Mouse (Mus musculus) CD8-positive naive resting alpha-beta T cell, adult 2 months (primary cell): ENCODE measurements around the gene Prkcz.

ENCODE experiments used
- DNase-seq, 2 experiments: peaks; one replicate each; pipeline ENCODE4 v3.0.0; 2022; ENCODE audit warnings: low read depth in 2 of 2, low spot score in 2 of 2

The Prkcz gene

DNA sequence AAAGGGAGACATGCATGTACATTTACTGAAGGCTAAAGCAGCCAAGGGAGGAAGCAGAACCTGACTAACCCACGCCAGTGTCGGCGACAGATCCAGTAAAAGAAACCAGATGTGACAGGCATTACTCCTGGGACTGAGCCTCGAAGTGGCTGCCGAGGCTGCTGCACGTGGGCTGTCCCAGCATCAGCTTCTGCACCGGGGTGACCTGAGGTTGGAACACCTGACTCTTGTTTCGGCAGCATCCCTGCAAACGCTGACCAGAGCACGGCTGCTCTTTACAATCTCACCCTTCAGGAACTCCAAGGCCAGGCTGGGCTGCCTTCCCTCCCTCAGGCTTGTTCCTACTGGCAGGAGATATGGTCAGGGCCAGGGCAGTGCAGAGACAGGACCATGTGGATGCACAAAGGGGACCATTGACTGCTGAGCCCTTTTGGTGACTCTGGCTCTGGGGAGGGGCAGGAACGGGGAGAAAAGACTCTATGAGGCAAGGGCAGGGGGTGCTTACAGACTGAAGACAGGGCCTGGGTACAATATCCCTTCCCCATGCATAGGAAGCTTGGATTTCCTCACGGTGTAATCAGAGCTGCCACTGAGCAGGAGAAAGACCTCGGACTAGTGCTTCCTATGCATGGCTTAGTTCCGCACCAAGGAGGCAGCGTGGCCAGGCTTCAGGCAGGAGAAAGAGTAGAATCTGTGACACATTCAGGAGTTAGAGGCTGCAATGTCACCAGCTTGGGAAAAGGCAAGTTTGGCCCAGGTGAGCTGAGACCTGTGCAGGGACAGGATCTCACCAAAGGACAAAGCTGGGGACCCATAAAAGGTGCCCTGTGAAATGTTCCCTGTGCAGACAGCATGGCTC, 76.4 kb downstream of the Prkcz start:
- no peak for DNase-seq

DNA sequence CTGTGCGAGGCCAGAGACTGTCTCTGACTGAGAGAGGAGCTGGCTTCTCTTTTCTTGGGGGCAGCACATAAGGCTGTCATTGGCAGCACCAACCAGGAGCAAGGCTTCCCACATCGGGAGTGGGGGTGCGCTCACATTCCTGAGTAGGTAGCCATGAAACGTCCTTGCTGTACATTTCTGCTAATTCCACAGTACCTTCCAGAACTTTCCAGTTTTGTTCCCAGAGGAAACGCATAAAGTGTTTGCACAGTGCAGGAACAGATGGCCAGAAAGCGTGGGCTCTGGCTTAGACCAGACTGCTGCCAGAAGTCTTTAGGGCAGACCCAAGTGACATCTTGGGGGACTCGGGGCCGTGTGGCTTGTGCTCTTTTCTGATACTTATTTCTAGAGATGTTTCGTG, 77.6 kb downstream of the Prkcz start:
- DNase-seq = no peak

DNA sequence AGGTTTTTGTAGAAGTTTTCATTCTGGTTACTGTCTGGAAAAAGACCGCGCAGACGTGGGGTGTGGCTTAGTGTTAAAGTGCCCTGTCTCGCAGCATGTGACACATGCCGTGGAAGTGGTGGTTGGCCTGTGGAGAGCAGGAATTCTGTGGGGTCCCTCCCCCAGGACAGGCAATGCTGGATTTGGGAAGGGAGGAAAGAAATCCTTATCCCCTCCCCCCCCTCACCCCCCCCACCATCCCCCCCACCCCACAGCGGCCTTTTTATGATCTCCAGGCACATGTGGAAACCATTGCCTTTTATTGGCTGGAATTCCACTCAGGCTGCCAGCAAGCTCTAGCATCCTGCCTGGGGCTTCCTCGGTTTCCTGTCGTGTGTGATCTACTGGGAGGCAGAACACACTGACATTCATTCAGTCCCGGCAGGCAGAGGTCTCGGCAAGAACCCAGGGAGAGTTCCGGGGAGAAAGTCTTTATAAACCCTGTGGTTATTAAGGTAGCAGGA, 78.1 kb downstream of the Prkcz start:
- no peak for DNase-seq

DNA sequence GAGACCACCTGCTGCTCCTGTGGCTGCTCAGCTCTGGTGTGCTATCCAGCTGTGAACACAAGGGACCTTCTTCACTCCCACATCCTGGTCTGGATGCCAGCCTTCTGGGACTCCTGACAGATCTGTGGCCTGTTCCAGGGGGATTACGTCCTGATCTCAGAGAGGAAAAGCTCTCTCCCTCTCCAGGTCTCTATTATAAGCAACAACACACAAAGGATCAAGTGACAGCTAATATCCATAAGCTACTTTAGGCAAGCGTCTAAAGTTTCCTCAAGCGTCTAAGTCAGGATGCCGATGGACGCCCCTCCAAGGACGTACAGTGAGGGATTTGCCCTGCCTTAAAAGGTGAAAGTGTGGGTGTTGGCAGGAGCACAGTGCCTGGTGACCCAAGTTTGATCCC, 78.9 kb downstream of the Prkcz start:
- no peak for DNase-seq

DNA sequence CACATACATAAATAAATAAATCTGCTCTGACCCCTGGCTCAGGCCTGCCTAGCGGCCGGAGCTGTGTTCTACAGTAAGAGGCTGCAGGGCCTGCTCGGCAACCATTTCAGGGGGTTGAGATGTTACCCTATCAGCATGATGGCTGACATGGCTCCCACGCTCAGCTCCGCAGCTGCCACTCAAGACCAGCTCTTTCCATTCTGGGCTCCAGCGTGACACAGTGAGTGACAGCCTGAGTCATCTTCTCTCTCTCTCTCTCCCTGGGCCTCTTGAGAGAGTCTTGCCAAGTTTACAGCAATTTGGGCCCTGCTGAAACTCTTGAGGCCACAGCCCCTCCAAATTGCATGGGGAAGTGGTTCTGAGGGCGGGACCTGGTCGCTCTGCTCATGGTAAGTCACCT, 79.5 kb downstream of the Prkcz start:
- DNase-seq = no peak

DNA sequence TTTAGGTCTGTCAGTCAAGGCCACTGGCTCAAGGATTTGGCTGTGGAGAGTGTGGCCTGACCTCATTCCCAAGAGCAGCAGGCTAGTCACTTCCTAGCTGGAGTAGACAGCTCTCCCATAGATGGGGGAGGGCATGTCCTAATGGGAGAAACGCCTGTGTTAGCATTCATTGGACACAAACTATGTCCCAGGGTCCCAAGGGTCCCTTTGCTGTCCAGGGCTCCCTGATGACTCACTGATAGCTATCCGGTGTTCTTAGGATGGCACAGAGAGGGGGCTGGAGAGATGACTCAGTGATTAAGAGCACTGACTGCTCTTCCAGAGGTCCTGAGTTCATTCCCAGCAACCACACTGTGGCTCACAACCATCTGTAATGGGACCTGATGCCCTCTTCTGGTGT, 79.9 kb downstream of the Prkcz start:
- DNase-seq = no peak

DNA sequence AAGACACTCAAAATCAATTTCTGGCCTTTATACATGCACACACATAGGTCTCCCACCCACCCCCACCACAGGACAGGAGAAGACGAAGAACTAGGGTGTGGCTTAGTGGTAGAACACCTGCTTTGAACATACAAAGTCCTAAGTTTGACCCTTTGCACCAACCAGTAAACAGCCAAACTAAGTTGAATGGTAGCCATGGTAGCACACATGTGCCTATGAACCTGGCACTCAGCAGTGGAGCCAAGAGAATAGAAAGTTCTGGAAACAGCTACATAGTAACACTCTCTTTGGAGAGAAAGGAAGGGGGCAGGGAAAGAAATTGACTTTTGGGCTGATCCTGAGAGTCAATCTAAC, 80.4 kb downstream of the Prkcz start:
- DNase-seq = no peak

DNA sequence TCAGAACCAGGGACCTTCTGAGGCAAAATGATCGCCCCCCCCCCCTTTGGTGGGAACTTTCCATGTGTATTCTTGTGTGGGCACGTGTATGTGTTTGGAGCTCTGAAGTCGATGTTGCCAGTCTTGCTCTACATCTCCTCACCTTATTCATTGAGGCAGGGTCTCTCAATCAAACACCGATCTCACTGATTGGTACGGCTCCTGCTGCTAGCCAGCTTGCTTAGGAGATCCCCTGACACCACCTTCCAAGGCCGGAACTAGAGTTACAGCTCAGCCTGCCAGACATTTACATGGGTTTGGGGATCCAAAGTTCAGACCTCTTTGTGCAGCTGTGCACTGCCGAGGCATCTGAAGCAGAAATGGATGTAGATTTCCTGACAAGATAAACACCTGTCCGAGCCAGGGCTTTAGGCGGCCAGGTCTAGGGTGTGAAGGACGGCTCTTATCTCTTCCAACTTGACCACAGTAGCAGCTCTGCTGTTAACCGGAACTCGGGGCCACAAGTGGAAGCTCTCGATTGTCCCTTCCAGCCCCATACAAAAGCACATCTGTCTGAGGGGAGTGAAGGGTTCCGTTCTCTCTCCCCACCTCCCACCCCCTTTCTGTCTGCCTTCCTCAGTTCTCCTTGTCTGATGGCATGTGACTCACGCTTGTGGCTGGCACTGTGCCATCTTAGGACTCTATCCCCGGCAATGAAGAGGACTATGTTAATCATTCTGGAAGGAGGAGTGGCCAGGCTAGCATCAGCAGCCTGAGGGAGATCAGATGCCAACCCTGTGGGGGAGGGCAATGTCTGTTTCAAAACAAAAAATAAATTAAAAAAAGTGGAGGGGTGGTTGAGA, 81.0 kb downstream of the Prkcz start:
- DNase-seq = no peak

DNA sequence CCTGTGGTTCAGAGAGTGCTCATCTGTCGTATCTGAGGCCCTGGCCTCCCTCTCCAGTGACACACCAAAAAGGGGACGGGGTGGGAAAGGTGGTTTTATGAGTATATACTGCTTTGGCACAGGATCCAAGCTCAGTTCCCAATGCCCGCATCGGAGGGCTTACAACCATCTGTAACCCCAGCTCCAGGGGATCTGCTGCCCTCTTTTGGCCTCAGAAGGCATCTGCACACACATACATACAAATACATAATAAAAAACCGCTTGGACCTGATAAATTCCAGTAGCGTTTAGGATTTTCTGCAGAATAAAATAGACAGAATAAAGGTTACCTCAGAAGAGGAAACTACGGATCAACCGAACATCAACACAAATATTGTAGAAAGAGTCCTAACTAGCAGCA, 82.1 kb downstream of the Prkcz start:
- no peak for DNase-seq

DNA sequence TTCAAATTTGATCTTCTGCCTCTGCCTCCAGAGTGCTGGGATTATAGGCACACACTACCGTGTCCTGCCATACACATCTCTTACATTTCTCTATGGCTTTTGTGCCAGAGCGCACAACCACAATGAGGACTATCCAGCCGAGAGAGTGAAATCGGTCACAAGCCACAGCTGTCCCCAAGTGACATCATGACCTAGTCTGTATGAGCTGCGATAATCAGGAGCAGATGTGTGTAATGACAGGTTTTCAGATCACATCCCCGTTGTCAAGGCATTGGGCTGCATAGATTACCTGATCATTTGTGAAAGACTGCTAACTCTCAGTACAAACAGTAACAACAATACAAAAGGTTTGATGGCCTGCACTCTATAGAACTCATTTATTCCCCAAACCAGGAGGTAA, 83.2 kb downstream of the Prkcz start:
- DNase-seq = no peak

DNA sequence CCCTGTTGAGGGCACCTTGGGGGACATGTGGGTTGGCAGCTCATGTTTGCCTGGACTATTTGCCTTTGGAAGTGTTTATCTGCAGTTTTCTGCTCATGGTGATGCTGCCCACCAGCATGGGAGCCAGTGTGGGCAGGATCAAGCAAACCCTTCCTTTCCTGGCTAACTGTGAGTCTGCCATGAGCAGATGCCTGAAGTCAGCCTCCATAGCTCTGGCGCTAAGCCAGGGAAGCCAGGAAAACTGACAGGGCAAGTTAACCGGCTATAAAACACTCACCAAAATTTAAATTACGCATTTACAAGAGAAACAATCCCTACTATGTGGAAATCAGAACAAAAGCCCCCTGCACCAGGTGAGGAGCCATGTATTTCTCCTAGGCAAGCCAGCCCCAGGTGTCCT, 86.3 kb downstream of the Prkcz start:
- no peak for DNase-seq

DNA sequence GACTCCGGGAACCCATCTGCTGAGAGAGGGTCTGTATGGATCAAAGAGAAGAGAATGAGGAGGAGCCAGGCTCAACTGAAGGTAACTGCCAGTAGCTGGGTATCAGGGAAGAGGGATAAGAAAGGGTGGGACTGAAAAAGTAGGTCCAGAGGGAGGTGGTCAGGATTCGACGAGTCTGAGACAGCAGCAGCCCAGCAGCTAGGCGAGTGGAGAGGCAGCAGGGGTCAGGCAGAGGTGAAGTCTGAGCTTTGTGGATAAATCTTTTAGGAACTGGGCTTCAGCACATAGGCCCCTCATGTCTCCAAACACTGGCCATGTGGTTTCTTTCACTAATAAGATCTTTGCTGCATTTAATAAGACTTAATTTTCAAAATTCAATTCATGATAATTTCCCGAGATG, 86.7 kb downstream of the Prkcz start:
- no peak for DNase-seq

DNA sequence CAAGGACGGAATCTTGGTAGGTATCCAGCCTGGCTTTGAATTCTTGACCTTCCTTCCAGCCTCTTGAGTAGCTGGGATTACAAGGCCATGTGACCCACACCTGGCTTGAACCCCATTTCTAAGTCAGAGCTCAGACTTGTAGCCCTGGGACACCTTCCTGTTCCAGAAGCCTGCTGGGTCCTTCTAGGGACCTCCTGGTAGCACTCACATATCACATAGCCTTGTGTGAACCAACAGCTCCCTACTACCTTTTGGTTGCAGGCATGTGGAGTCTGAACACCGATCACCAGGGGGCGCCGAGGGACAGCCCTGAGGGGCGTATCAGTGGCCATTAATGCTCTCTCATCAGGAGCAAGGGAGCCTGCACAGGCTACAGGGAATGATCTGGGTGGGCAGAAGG, 92.8 kb downstream of the Prkcz start:
- DNase-seq = peak; percentile 26 to 33

DNA sequence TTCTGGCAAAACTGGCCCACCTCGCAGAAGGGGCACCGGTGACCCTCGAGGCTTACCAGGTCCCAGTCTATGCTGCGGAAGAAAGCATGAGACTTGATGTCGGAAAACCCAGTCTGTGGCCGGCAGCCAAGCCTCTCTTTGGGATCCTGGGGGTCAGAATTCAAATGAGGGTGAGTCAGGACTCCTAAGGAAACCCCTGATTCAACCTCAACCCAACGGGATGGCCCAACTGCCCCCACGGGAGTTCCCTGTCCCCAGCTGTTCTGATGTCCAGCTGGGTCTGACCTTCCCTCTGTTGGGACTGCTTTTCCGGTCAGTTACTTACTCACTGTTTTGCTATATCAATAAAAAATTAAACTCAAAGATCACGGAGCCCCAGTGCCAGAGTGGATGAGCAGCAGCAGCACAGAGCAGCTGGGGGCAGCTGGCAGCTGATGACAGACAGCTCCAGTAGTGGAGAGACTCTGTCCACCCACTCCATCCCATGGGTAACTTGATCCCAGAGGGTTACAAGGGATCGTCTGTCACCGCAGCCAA, 93.5 kb downstream of the Prkcz start:
- DNase-seq = no peak

DNA sequence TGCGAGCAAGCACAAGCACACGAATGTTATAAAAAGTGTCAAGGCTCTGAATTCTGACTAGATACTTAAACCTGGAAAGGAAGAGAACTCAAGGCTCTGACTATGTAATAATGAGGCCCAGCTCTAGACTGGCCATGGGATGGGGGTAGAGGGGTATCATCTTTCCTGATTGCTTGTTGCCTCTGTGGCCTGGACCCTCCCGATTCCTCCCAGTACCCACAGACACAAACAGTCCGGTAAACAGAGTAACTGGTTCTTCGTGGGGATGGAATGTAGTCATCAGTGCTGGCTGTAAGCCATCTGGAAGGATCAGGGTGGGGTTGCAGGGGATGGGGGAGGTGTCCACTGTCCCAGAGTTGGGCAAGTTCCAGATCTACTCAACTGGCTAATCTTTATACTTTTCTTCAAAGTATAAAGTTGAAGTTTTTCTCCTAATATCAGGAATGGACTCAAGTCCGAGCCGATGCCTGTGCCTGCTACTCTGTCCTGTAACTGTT, 94.1 kb downstream of the Prkcz start:
- no peak for DNase-seq

DNA sequence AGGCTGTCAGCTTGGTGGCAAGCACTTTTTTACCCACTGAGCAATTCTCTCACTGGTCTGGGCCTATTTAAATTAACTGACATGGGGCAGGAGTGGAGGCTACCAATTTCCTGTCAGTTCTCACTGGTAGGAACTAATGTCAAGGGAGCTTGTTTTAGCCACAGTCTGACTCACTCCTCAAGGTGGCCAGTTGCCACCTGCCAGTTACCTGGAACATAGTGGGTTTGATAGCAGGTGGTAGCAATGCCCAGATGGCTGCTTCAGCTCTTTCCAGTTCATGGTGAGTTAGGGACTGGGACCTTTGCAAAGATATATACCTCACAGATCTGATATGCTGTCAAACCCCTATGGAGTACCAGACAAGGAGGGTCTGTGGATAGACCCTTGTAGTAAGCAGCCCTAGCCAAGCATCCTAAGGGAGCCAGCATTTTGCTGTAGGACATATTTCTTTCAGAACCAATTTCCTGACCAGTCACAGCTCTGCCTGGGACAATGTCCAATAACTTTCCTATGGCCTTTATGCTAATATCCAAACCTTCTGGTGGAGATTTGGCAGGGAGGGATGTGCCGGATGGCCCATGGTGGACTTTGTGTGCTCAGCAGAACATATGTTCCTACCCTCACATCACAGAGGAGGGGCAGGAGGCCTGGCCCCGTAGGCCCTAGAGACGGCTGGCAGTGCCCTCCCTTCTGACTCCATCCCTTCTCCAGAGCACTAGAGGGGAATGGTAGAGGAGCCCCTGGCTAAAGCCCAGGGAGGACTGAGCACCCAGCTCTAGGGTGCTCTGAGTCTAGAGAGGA, 96.4 kb downstream of the Prkcz start:
- no peak for DNase-seq

DNA sequence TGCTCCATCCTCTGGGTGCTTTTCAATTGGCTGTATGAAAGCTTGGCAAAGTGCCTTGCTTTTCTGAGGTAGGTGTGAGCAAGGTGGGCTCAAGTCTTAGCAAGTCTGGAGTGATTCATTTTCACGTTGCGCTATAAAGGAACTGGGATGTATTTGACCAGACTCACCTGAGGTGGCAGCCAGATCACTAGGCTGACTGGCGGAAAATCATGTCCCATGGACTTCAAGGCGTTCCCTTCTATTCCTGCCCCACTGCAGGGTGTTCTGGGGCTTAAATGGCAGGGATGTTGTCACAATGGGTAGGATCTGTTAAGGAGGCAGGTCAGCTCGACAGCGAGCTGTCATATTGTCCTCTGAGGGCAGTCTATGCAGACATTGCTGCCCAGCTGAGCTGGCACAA, 108.9 kb downstream of the Prkcz start:
- no peak for DNase-seq

DNA sequence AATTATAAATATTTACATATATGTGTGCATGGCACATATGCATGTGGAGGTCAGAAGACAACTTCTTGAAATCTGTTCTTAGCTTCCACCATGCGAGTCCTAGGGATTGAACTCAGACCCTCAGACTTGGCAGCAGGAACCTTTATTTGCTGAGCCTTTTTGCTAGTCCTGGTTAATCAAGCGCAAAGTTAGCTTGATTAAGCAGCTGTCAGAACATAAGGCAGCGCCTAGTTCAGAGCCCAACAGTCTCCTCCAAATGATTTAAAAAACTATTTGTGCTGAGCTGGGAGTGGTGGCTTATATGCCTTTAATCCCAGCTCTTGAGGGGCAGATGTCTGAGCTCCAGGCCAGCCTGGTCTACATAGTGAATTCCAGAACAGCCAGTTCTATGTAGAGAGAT, 110.0 kb downstream of the Prkcz start:
- DNase-seq = no peak

DNA sequence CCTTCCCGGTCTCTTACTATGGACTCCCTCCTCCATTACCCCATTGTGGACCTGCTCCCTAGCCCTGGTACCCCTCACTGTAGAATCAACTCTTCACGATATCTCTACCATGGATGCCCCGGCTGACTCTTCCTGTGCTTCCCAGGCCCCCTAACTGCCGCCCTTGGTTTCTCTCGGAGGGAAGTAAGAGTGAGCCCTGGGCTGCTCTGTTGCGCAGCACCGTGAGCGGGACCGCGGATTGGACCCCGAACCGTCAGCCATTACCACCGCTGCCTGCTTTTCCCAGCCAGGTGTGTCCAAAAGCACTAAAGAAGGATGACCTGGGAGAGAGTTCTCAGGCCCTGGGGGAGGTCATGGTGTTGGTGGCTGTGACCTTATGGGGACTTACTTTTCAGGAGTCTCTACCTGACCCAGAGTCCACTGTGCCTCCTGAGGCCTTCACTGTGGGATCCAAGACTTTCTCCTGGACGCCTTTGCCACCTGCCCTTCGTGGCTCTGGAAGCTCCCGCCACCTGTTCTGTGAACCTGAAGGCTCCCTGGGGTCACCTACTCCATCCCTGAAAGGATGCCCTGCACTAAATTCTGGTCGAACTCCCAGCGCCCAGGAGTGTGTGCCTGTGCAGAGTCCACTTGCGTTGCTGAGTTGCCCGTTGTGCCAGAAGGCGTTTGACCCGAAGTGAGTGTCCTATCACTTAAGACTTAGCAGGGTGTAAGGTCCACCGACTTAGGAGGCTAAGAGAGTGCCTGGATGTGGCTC, 110.6 kb downstream of the Prkcz start:
- no peak for DNase-seq

DNA sequence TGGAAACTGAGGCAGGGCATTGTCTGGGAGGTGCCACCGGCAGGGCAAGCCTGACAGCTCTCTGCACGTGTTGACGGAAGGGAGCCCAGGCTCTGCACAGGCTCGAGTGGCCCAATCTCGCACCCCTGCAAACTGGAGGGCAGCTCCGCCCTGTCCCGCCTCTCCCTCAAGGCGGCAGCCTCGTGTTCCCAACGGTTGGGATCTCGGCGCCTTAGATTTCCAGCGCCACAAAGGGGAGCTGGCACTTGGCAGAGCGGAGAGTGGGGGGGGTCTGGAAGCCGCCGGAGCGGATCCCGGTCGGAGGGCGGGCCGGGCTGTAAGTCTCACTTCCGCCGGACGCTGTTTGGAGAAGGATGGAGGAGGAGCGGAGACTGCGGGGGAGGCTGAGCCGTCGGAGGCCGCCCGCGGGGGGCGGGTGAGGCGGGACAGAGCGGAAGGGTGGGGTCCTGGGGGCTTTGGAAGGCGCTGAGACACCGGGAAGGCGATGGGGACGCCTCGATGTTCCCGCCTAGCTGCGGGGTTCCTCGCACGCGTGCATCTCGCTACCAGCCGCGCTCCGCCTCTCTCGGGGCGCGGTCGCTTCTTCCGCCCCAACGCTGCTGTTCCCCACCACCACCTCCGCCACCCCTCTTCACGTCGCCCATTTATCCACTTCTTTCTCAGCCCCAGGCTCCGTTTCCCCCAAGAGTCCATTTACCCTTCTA, 111.4 kb downstream of the Prkcz start, which contains the start of gene Faap20:
TSS of gene Faap20 (plus strand) at position 155 of the 704 bp plus-strand sequence.
- peak; percentile 57 to 75 for DNase-seq
